ENCODE assay signal across 7 mouse cellular contexts in genomic region chrX:147553421-147554201, GRCm38 (mm10). TPM values are rescaled to one million over a fixed set of nuclear protein-coding genes. Genes with fewer than 3 reads are reported as not detected.
DNase-seq lines count a peak whose midpoint lies in the region; ATAC-seq and TF ChIP-seq lines count a peak whose summit lies in the region.

Gene Lrch2 (minus strand): TSS chrX:147554081.

- peak within 1 kb of the TSS; percentile 68 for H3K9ac ChIP-seq in kidney, embryonic 16.5 days (replicated peaks; ENCODE audit: low read length)
- H3K9ac ChIP-seq in liver, adult 2 months (ENCODE audit: low read depth, low read length), result no peak within 1 kb of the TSS
- peak within 1 kb of the TSS; percentile 70 for H3K9ac ChIP-seq in neural tube, embryonic 14.5 days (replicated peaks; ENCODE audit: low read depth, low read length)

- peak within 1 kb of the TSS; percentile 65; the same call in 1 of the 2 replicates for H3K27ac ChIP-seq in kidney, embryonic 16.5 days (ENCODE audit: low read length)
- no peak within 1 kb of the TSS for H3K27ac ChIP-seq in liver, adult 2 months (replicated peaks; ENCODE audit: insufficient read depth, low read depth, low read length)
- peak within 1 kb of the TSS; percentile 89 for H3K27ac ChIP-seq in neural tube, embryonic 14.5 days (ENCODE audit: low read depth, low read length)

- DNase-seq in brain, adult 2 months (ENCODE audit: low read depth, low spot score), result peak; percentile 81
- DNase-seq in embryo, embryonic 11 days, result peak; percentile 75
- peak; percentile 17 to 38 for DNase-seq in heart, adult 18-20 months
- DNase-seq in liver, adult 2 months (ENCODE audit: extremely low read depth, low read depth, low spot score), result no peak
- DNase-seq in urinary bladder, postnatal 25 days (ENCODE audit: low spot score), result peak; percentile 3

- H3K36me3 ChIP-seq in kidney, embryonic 16.5 days (ENCODE audit: insufficient read depth, low read length), result no peaks in the 10 kb centered on the region
- no peaks in the 10 kb centered on the region for H3K36me3 ChIP-seq in liver, adult 2 months (ENCODE audit: control insufficient read depth, insufficient read depth, low read length)
- H3K36me3 ChIP-seq in neural tube, embryonic 14.5 days (ENCODE audit: control insufficient read depth, insufficient read depth, low read length), result no peaks in the 10 kb centered on the region

- no peak for TF ChIP-seq POLR2A in liver, adult 2 months (IDR thresholded peaks at IDR 0.05; ENCODE audit: extremely low read depth, insufficient read depth, low read length)

- peak; percentile 95 for ATAC-seq in kidney, embryonic 16.5 days (ENCODE audit: low FRiP score, low TSS enrichment)
- ATAC-seq in neural tube, embryonic 14.5 days (ENCODE audit: low read depth), result peak; percentile 94

- no peaks in the 10 kb centered on the region for H3K4me1 ChIP-seq in kidney, embryonic 16.5 days (ENCODE audit: insufficient read depth, low read length)
- H3K4me1 ChIP-seq in liver, adult 2 months (ENCODE audit: control insufficient read depth, insufficient read depth, low read length), result no peaks in the 10 kb centered on the region
- no peaks in the 10 kb centered on the region for H3K4me1 ChIP-seq in neural tube, embryonic 14.5 days (ENCODE audit: control insufficient read depth, insufficient read depth, low read length)

- H3K27me3 ChIP-seq in kidney, embryonic 16.5 days (ENCODE audit: insufficient read depth, low read length), result no peaks in the 10 kb centered on the region
- H3K27me3 ChIP-seq in liver, adult 2 months (ENCODE audit: control insufficient read depth, insufficient read depth, low read length), result peaks cover 4% of the 10 kb centered on the region; the same call in 1 of the 2 replicates
- no peaks in the 10 kb centered on the region for H3K27me3 ChIP-seq in neural tube, embryonic 14.5 days (ENCODE audit: control insufficient read depth, insufficient read depth, low read length)

- no peaks in the 10 kb centered on the region for H3K79me2 ChIP-seq in liver, adult 2 months (ENCODE audit: control insufficient read depth, insufficient read depth, low read length)

- TF ChIP-seq CTCF in liver, adult 2 months (IDR thresholded peaks at IDR 0.05; ENCODE audit: low read depth, low read length), result no peak

- H3K4me3 ChIP-seq in kidney, embryonic 16.5 days (ENCODE audit: low read length), result peak within 1 kb of the TSS; percentile 61
- peak within 1 kb of the TSS; percentile 35 for H3K4me3 ChIP-seq in liver, adult 2 months (ENCODE audit: insufficient read depth, low read depth, low read length)
- peak within 1 kb of the TSS; percentile 50 for H3K4me3 ChIP-seq in neural tube, embryonic 14.5 days (ENCODE audit: low read depth, low read length)

- no peaks in the 10 kb centered on the region for H3K9me3 ChIP-seq in kidney, embryonic 16.5 days (ENCODE audit: low read length)
- no peaks in the 10 kb centered on the region for H3K9me3 ChIP-seq in neural tube, embryonic 14.5 days (ENCODE audit: control insufficient read depth, low read length)

- 26% methylated on average over 39 of the region's 50 CpGs for WGBS in kidney, embryonic 16.5 days
- WGBS in liver, adult 2 months, result 3% methylated on average over 29 of the region's 50 CpGs
- WGBS in neural tube, embryonic 14.5 days, result 15% methylated on average over 35 of the region's 50 CpGs

- peak within 1 kb of the TSS; percentile 49 for H3K4me2 ChIP-seq in kidney, embryonic 16.5 days (replicated peaks; ENCODE audit: low read depth, low read length)
- H3K4me2 ChIP-seq in neural tube, embryonic 14.5 days (ENCODE audit: low read depth, low read length), result peak within 1 kb of the TSS; percentile 44

RNA-seq across cellular contexts. Expression of gene Lrch2, which starts in this region (rescaled TPM):
- 1 to 10 TPM; 1.2 to 1.7 TPM for total RNA-seq in heart, adult 18-20 months (2021)
- 3.9 and 5.2 TPM in 2 replicates for polyA plus RNA-seq in kidney, embryonic 16.5 days (2015; fragmentation: Nextera tagmentation; extraction: Ambion mirVana)
- total RNA-seq in liver, adult 2 months (2014; rRNA removed), result 0.13 and 0.18 TPM in 2 replicates
- polyA plus RNA-seq in liver, adult 2 months (2012; rRNA removed), result 0.02 and 0.04 TPM in 2 replicates
- polyA plus RNA-seq in neural tube, embryonic 14.5 days (2014; fragmentation: Nextera tagmentation; extraction: Ambion mirVana), result 19.1 and 20.8 TPM in 2 replicates
